Mouse (Mus musculus) liver, embryonic 14.5 days (tissue): ENCODE data around the gene Prn.

Experiments used
- CTCF ChIP-seq: IDR thresholded peaks from 2 replicates; pipeline ENCODE4 v1.5.1; 2016; ENCODE audit warnings: antibody characterized with exemption, low read depth, control low read depth
- EP300 ChIP-seq: IDR thresholded peaks from 2 replicates; pipeline ENCODE4 v1.6.1; 2016; ENCODE audit warnings: antibody characterized with exemption, low read depth

DNA sequence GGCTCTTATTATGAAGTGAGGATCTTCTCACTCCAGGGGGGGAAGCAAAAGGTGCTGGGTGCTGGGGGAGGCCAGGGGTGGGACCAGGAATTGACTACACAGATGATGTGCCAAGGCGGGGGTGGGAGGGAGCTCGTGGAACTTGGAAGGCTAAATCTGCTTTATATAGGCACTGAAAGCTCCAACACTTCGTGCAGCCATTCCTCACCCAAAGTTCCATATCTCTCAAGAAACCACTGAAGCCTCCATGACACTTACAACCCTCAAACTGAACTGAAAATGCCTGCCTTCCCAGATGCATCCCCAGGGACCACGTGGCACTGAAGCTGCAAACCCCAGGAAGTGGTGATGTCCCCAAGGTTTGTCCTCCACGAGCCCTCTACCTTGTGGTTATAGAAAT lies 94.2 kb downstream of the Prn start:
- TF ChIP-seq CTCF (no peak), EP300 (no peak)
